Mouse (Mus musculus) liver, postnatal 0 days (tissue): Measurements from ENCODE around the gene Ggnbp2.

Experiments
- CTCF ChIP-seq: sonication (generic); IDR thresholded peaks from 2 replicates; pipeline ENCODE4 v1.5.1; 2016; ENCODE audit warnings: antibody characterized with exemption, low read depth
- EP300 ChIP-seq: IDR thresholded peaks from 2 replicates; pipeline ENCODE4 v1.6.1; 2016; ENCODE audit warnings: antibody characterized with exemption, low read depth, mild to moderate bottlenecking

GRCm38 (mm10) chr11:84871046-84871445 lies 429 bp upstream of the Ggnbp2 start:
- TF ChIP-seq CTCF (no peak), EP300 (no peak)
